Mouse (Mus musculus) heart, postnatal 0 days (tissue): Measurements from ENCODE around the gene Ptbp2.

Experiments used
- CTCF ChIP-seq: IDR thresholded peaks from 2 replicates; pipeline ENCODE4 v1.5.1; 2016; ENCODE audit warnings: antibody characterized with exemption, control low read depth, low read depth
- EP300 ChIP-seq: IDR thresholded peaks from 2 replicates; pipeline ENCODE4 v1.6.1; 2016; ENCODE audit warnings: antibody characterized with exemption, low read depth

- TF ChIP-seq CTCF (no peak), EP300 (no peak)
These were observed 72.2 kb downstream of the Ptbp2 start for GRCm38 (mm10) chr3:119712066-119712465.
